Mouse (Mus musculus) midbrain, embryonic 11.5 days (tissue): ENCODE results near the gene Mdc1. TPM values are rescaled to one million over a fixed set of nuclear protein-coding genes. Genes with fewer than 3 reads are reported as not detected.

ENCODE experiments used
- ATAC-seq: fragments of 200-750 bp; cut with Nextera tagmentation; 2 replicates; pipeline ENCODE4 v1.8.0; 2017; ENCODE audit warnings: moderate TSS enrichment, moderate library complexity; ENCODE audit not compliant: low FRiP score
- DNase-seq: peaks from one replicate; pipeline ENCODE4 v3.0.0; 2015; ENCODE audit warnings: low spot score; ENCODE audit errors: missing footprints
- H3K27ac ChIP-seq: fragments of 300-500 bp; sonication (generic); 2 replicates; pipeline ENCODE4 v1.5.1; 2014; ENCODE audit warnings: low read depth, low read length
- H3K27me3 ChIP-seq: fragments of 300-500 bp; sonication (generic); 2 replicates; pipeline ENCODE4 v1.6.1; 2014; ENCODE audit warnings: mild to moderate bottlenecking, low read length, moderate library complexity, mixed read lengths; ENCODE audit not compliant: control insufficient read depth, insufficient read depth
- H3K36me3 ChIP-seq: fragments of 300-500 bp; sonication (generic); 2 replicates; pipeline ENCODE4 v1.6.1; 2014; ENCODE audit warnings: mild to moderate bottlenecking, low read length, moderate library complexity, mixed read lengths; ENCODE audit not compliant: control insufficient read depth, insufficient read depth
- H3K4me1 ChIP-seq: fragments of 300-500 bp; sonication (generic); 2 replicates; pipeline ENCODE4 v1.6.1; 2014; ENCODE audit warnings: low read length; ENCODE audit not compliant: control insufficient read depth, insufficient read depth
- H3K4me2 ChIP-seq: fragments of 300-500 bp; sonication (generic); 2 replicates; pipeline ENCODE4 v1.6.1; 2014; ENCODE audit warnings: mild to moderate bottlenecking, moderate library complexity
- H3K4me3 ChIP-seq: fragments of 300-500 bp; sonication (generic); 2 replicates; pipeline ENCODE4 v1.5.1; 2014; ENCODE audit warnings: low read depth, low read length
- H3K9ac ChIP-seq: fragments of 300-500 bp; sonication (generic); 2 replicates; pipeline ENCODE4 v1.6.1; 2014; ENCODE audit warnings: low read length
- H3K9me3 ChIP-seq: fragments of 300-500 bp; sonication (generic); 2 replicates; pipeline ENCODE4 v1.6.1; 2016; ENCODE audit warnings: low read length; ENCODE audit not compliant: control insufficient read depth
- WGBS: fragments of 180-500 bp; shearing (Covaris S2); extraction: QIAGEN DNeasy Blood & Tissue Kit; methylation state at CpG from one replicate; pipeline ENCODE4 v1.1.7; 2014; 5-methylcytosine and 5-hydroxymethylcytosine counted together
- polyA plus RNA-seq: library from polyadenylated mRNA; unstranded; fragments of >200 nt; fragmentation: Nextera tagmentation; extraction: Ambion mirVana; gene quantifications from 2 replicates; pipeline ENCODE4 v1.2.1, GENCODE M21; 2014

The Mdc1 gene
- polyA plus RNA-seq, 1 experiment from 2014 or later = 19.4 TPM

GRCm38 (mm10) chr17:35832400-35833238 lies 8.7 kb upstream of the Mdc1 start:
- H3K36me3 ChIP-seq = peaks cover 34% of the 10 kb centered on the region
- 79% methylated on average over 8 of the region's 8 CpGs for WGBS
- H3K27ac ChIP-seq = no peak overlapping the region
- H3K9me3 ChIP-seq = no peaks in the 10 kb centered on the region
- H3K27me3 ChIP-seq = no peaks in the 10 kb centered on the region
- ATAC-seq = no peak
- no peak overlapping the region for H3K4me2 ChIP-seq
- no peak overlapping the region for H3K9ac ChIP-seq
- H3K4me1 ChIP-seq = peaks cover 23% of the 10 kb centered on the region
- peak; percentile 91 for DNase-seq
- no peak overlapping the region for H3K4me3 ChIP-seq

- 25% methylated on average over 5 of the region's 5 CpGs for WGBS
- no peaks in the 10 kb centered on the region for H3K27me3 ChIP-seq
- peaks cover 23% of the 10 kb centered on the region for H3K4me1 ChIP-seq
- no peak for ATAC-seq
- no peak overlapping the region for H3K4me2 ChIP-seq
- H3K27ac ChIP-seq = no peak overlapping the region
- H3K36me3 ChIP-seq = peaks cover 31% of the 10 kb centered on the region
- H3K9ac ChIP-seq = no peak overlapping the region
- H3K9me3 ChIP-seq = no peaks in the 10 kb centered on the region
- peak; percentile 88 for DNase-seq
- no peak overlapping the region for H3K4me3 ChIP-seq
These were observed 8.0 kb upstream of the Mdc1 start for GRCm38 (mm10) chr17:35833239-35833751.

- no peak overlapping the region for H3K9ac ChIP-seq
- H3K27ac ChIP-seq = no peak overlapping the region
- H3K4me1 ChIP-seq = peaks cover 25% of the 10 kb centered on the region
- no peak overlapping the region for H3K4me3 ChIP-seq
- H3K27me3 ChIP-seq = no peaks in the 10 kb centered on the region
- peak; percentile 84 for DNase-seq
- 66% methylated on average over 5 of the region's 5 CpGs for WGBS
- no peaks in the 10 kb centered on the region for H3K9me3 ChIP-seq
- 0 out of 2 replicates have a peak overlapping the region, but pooled peaks have one; percentile 12 for H3K4me2 ChIP-seq
- no peak for ATAC-seq
- H3K36me3 ChIP-seq = peaks cover 31% of the 10 kb centered on the region
These were observed 7.4 kb upstream of the Mdc1 start for GRCm38 (mm10) chr17:35833894-35834293.

GRCm38 (mm10) chr17:35834696-35835422 lies 6.5 kb upstream of the Mdc1 start:
- DNase-seq = peak; percentile 83
- Histone ChIP-seq H3K9me3 (no peaks in the 10 kb centered on the region), H3K4me1 (peaks cover 28% of the 10 kb centered on the region), H3K27ac (no peak overlapping the region), H3K4me3 (peak overlapping the region; percentile 96), H3K27me3 (no peaks in the 10 kb centered on the region), H3K9ac (peak overlapping the region; percentile 26; the same call in 1 of the 2 replicates), H3K4me2 (peak overlapping the region; percentile 92), H3K36me3 (peaks cover 31% of the 10 kb centered on the region)
- ATAC-seq = no peak
- WGBS = 77% methylated on average over 26 of the region's 26 CpGs

- Histone ChIP-seq H3K4me1 (peaks cover 25% of the 10 kb centered on the region), H3K36me3 (peaks cover 31% of the 10 kb centered on the region), H3K27ac (peak overlapping the region; percentile 14; the same call in 1 of the 2 replicates), H3K9ac (peak overlapping the region; percentile 94), H3K4me2 (peak overlapping the region; percentile 92), H3K4me3 (peak overlapping the region; percentile 96), H3K9me3 (no peaks in the 10 kb centered on the region), H3K27me3 (no peaks in the 10 kb centered on the region)
- ATAC-seq (no peak), DNase-seq (no peak)
- WGBS = 87% methylated on average over 26 of the region's 26 CpGs
These were observed 5.7 kb upstream of the Mdc1 start for GRCm38 (mm10) chr17:35835424-35836140.

- Histone ChIP-seq H3K4me3 (peak overlapping the region; percentile 96), H3K27me3 (no peaks in the 10 kb centered on the region), H3K9ac (peak overlapping the region; percentile 94), H3K9me3 (no peaks in the 10 kb centered on the region), H3K4me2 (peak overlapping the region; percentile 92), H3K36me3 (peaks cover 31% of the 10 kb centered on the region), H3K27ac (peak overlapping the region; percentile 94), H3K4me1 (peaks cover 25% of the 10 kb centered on the region)
- 11% methylated on average over 24 of the region's 24 CpGs for WGBS
- DNase-seq (peak; percentile 99), ATAC-seq (no peak)
These were observed 4.9 kb upstream of the Mdc1 start for GRCm38 (mm10) chr17:35836178-35836965.

GRCm38 (mm10) chr17:35836991-35837422 lies 4.3 kb upstream of the Mdc1 start:
- Histone ChIP-seq H3K36me3 (peaks cover 31% of the 10 kb centered on the region), H3K27me3 (no peaks in the 10 kb centered on the region), H3K4me1 (peaks cover 25% of the 10 kb centered on the region), H3K4me2 (peak overlapping the region; percentile 92), H3K9me3 (no peaks in the 10 kb centered on the region), H3K4me3 (peak overlapping the region; percentile 96), H3K9ac (peak overlapping the region; percentile 94), H3K27ac (peak overlapping the region; percentile 94)
- 1% methylated on average over 25 of the region's 25 CpGs for WGBS
- ATAC-seq (peak; percentile 54), DNase-seq (peak; percentile 99)

GRCm38 (mm10) chr17:35837487-35837886 lies 3.8 kb upstream of the Mdc1 start:
- Histone ChIP-seq H3K27ac (peak overlapping the region; percentile 94), H3K36me3 (peaks cover 31% of the 10 kb centered on the region), H3K4me3 (peak overlapping the region; percentile 96), H3K4me2 (peak overlapping the region; percentile 92), H3K4me1 (peaks cover 28% of the 10 kb centered on the region), H3K27me3 (no peaks in the 10 kb centered on the region), H3K9ac (peak overlapping the region; percentile 94), H3K9me3 (no peaks in the 10 kb centered on the region)
- no peak for ATAC-seq
- DNase-seq = peak; percentile 97
- WGBS = under 1% methylated on average over 18 of the region's 18 CpGs
